Comparison of ENCODE assay signal across 21 mouse cellular contexts in genomic region chr10:12743717-12744116, GRCm38 (mm10).
"Had no signal": no experiment of that assay in that cellular context is flagged by ENCODE, and none has a peak within 500 bp of the region (broad histone marks: within the 10 kb centered on the region; RNA-seq: fewer than 3 reads in every experiment).

No protein-coding gene starts in this region.

- H3K4me1 ChIP-seq: hindbrain, embryonic 13.5 days; hindbrain, embryonic 15.5 days; limb, embryonic 15.5 days; liver, embryonic 12.5 days had no signal

- H3K9me3 ChIP-seq: heart, embryonic 12.5 days; hindbrain, embryonic 13.5 days; hindbrain, embryonic 15.5 days; limb, embryonic 13.5 days; limb, embryonic 15.5 days; liver, embryonic 12.5 days had no signal

- DNase-seq: gastrocnemius, postnatal 14 days; heart, adult 11 months; heart, adult 2 months; heart, postnatal 10 days; heart, postnatal 4 days; kidney, adult 18-20 months; kidney, adult 8-10 months; kidney, postnatal 10 days; kidney, postnatal 36 days; layer of hippocampus, adult 9-11 months; layer of hippocampus, postnatal 36 days; left cerebral cortex, postnatal 4 days had no signal

- ATAC-seq: hindbrain, postnatal 0 days; intestine, embryonic 16.5 days; liver, embryonic 12.5 days had no signal

- H3K4me3 ChIP-seq: heart, adult 2 months; heart, embryonic 12.5 days; hindbrain, embryonic 13.5 days; hindbrain, embryonic 15.5 days; limb, embryonic 13.5 days; limb, embryonic 15.5 days; liver, embryonic 12.5 days had no signal

- H3K4me2 ChIP-seq: heart, embryonic 12.5 days; hindbrain, embryonic 13.5 days; hindbrain, embryonic 15.5 days; limb, embryonic 13.5 days; limb, embryonic 15.5 days; liver, embryonic 12.5 days had no signal

- H3K9ac ChIP-seq: heart, embryonic 12.5 days; hindbrain, embryonic 13.5 days; hindbrain, embryonic 15.5 days; limb, embryonic 13.5 days; limb, embryonic 15.5 days; liver, embryonic 12.5 days; liver, embryonic 14.5 days had no signal

- H3K36me3 ChIP-seq: hindbrain, embryonic 15.5 days had no signal

- H3K27ac ChIP-seq: heart, adult 2 months; hindbrain, embryonic 13.5 days; hindbrain, embryonic 15.5 days; hindbrain, postnatal 0 days; limb, embryonic 13.5 days; limb, embryonic 15.5 days; liver, embryonic 12.5 days; liver, embryonic 14.5 days had no signal

- H3K27me3 ChIP-seq: heart, embryonic 12.5 days; hindbrain, embryonic 13.5 days; hindbrain, embryonic 15.5 days; limb, embryonic 13.5 days; limb, embryonic 15.5 days; liver, embryonic 12.5 days had no signal
